In the genomic region with DNA sequence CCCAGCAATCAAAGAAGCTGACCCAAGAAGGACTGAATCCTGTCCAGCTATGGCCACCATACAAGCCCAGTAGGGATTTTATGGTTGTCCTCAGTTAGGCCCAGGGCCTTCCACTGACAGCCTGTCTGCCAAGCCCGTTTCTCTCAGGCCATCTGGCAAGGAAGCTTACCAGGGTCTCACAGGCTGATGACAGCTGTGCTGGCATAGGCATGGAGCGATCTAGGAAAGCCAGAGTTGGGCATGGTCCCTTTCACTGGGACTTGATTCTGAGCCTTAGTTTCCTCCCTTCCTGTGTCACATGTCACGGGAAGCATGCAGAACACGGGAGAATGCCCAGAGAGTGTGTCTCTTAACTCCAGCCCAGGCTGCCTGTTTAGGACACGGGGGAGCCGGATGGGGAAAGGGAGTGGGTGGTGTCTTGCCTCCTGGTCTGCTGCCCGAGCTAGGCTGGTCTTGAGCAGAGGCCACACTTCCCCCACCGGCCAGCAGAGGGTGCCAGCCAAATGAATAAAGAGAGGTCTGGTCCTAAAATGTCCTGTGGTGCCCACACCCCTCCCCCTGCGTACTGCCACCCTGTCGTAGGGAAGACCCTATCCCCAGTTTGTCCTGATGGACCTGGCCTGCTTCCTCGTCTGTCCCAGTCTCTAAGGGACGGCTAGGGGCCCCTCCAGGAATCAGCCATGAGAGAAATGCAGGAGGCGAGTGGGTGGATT, we compare ENCODE assay signal across 8 mouse cellular contexts. TPM values are rescaled to one million over a fixed set of nuclear protein-coding genes. Genes with fewer than 3 reads are reported as not detected.
DNase-seq lines count a peak whose midpoint lies in the region; ATAC-seq and TF ChIP-seq lines count a peak whose summit lies in the region.

No protein-coding gene starts in this region.

- 27% methylated on average over 13 of the region's 13 CpGs for WGBS in hindbrain, embryonic 16.5 days

- peaks cover 29% of the 10 kb centered on the region for H3K4me1 ChIP-seq in hindbrain, embryonic 16.5 days (ENCODE audit: control insufficient read depth, insufficient read depth, low read depth, low read length)

- H3K9ac ChIP-seq in hindbrain, embryonic 16.5 days (ENCODE audit: low read depth, low read length) = no peak overlapping the region; the same call in 1 of the 2 replicates

- H3K4me2 ChIP-seq in hindbrain, embryonic 16.5 days (ENCODE audit: low read length) = no peak overlapping the region

- intact Hi-C loops in left cerebral cortex, adult 2 months (cut with DNase I) = loop anchor here (1.0 to 5.0 kb wide), 4 partner anchors 28 to 283 kb away; partner anchors contain the start of gene Ccdc85c

- ATAC-seq in cerebellum, adult (ENCODE audit: insufficient number of reproducible peaks, low FRiP score, low TSS enrichment) = no peak
- peak; percentile 15; the same call in 1 of the 2 replicates for ATAC-seq in hindbrain, embryonic 16.5 days

- H3K27me3 ChIP-seq in hindbrain, embryonic 16.5 days (replicated peaks; ENCODE audit: control insufficient read depth, insufficient read depth, low read length) = no peaks in the 10 kb centered on the region

- DNase-seq in cerebellum, adult 11 months = peak; percentile 76
- peak; percentile 78 for DNase-seq in cerebellum, adult 9-11 months
- DNase-seq in gastrocnemius, adult 18-20 months (ENCODE audit: low spot score) = peak; percentile 81
- DNase-seq in left cerebral cortex, adult 2 months (ENCODE audit: extremely low spot score in 1 of 2, low spot score in 2 of 2) = peak; percentile 69
- DNase-seq in mesoderm, embryonic 11.5 days (ENCODE audit: low read depth, low spot score) = peak; percentile 70
- DNase-seq in right cerebral cortex, postnatal 4 days = peak; percentile 80

- peak; percentile 82 for TF ChIP-seq CTCF in left cerebral cortex, adult 2 months (IDR thresholded peaks at IDR 0.05)

- peaks cover 2% of the 10 kb centered on the region; the same call in 1 of the 2 replicates for H3K36me3 ChIP-seq in hindbrain, embryonic 16.5 days (ENCODE audit: control insufficient read depth, insufficient read depth, low read length)

- H3K9me3 ChIP-seq in hindbrain, embryonic 16.5 days (ENCODE audit: control insufficient read depth, low read length) = no peaks in the 10 kb centered on the region

- peak overlapping the region; percentile 9; the same call in 1 of the 2 replicates for H3K27ac ChIP-seq in hindbrain, embryonic 16.5 days (ENCODE audit: low read depth, low read length)
- no peak overlapping the region for H3K27ac ChIP-seq in left cerebral cortex, adult 2 months

- H3K4me3 ChIP-seq in hindbrain, embryonic 16.5 days (ENCODE audit: low read length) = no peak overlapping the region
- H3K4me3 ChIP-seq in left cerebral cortex, adult 2 months = no peak overlapping the region

RNA-seq across cellular contexts. Expression of gene Ccnk, which starts 29.5 kb away (rescaled TPM):
- 100 to 1,000 TPM; 127 to 147 TPM for total RNA-seq in gastrocnemius, adult 18-20 months (2021)
- polyA plus RNA-seq in hindbrain, embryonic 16.5 days (2015; fragmentation: Nextera tagmentation; extraction: Ambion mirVana) = 2.2 and 2.6 TPM in 2 replicates
- total RNA-seq in left cerebral cortex, adult 2 months (2021) = 10 to 100 TPM; 30.4 to 33.4 TPM

RNA-seq across cellular contexts. Expression of gene Setd3, which starts 29.8 kb away (rescaled TPM):
- 100 to 1,000 TPM; 106 to 113 TPM for total RNA-seq in gastrocnemius, adult 18-20 months (2021)
- polyA plus RNA-seq in hindbrain, embryonic 16.5 days (2015; fragmentation: Nextera tagmentation; extraction: Ambion mirVana) = 93.6 and 97.6 TPM in 2 replicates
- total RNA-seq in left cerebral cortex, adult 2 months (2021) = 100 to 1,000 TPM; 167 to 185 TPM
